Mouse (Mus musculus) ovary, adult 2 months (tissue): Measurements from ENCODE around the gene Polm. TPM values are rescaled to one million over a fixed set of nuclear protein-coding genes. Genes with fewer than 3 reads are reported as not detected.

ENCODE experiments used
- polyA plus RNA-seq: library from polyadenylated mRNA; depleted of rRNA; stranded (reverse); fragments of >200 nt; gene quantifications from 2 replicates; pipeline ENCODE4 v1.2.3, GENCODE M21; 2012; rRNA removed

Polm gene
- 47.9 and 50.9 TPM in 2 replicates for polyA plus RNA-seq

GRCm38 (mm10) chr11:5837251-5838246 is at the start of gene Polm:
TSS of gene Polm (minus strand) at chr11:5838016.

GRCm38 (mm10) chr11:5877921-5878526 is 40.2 kb upstream of the Polm start, which contains the start of gene Pold2:
TSS of gene Pold2 (minus strand) at chr11:5878292.

GRCm38 (mm10) chr11:5861678-5862393 is 24.0 kb upstream of the Polm start, which contains the start of gene Aebp1:
TSS of gene Aebp1 (plus strand) at chr11:5861947.

GRCm38 (mm10) chr11:5803551-5803981 is 34.2 kb downstream of the Polm start, which contains the start of gene Pgam2:
TSS of gene Pgam2 (minus strand) at chr11:5803733.

GRCm38 (mm10) chr11:5788056-5789014 is 49.5 kb downstream of the Polm start, which contains the start of gene Dbnl:
TSS of gene Dbnl (plus strand) at chr11:5788488.

Other genes with a start within 250 kb of the Polm start
- 270 and 800 TPM in 2 replicates for gene Mrps24, start 122.3 kb downstream of the Polm start, polyA plus RNA-seq
- 32.5 and 35.5 TPM in 2 replicates for gene Urgcp, start 75.6 kb downstream of the Polm start, polyA plus RNA-seq
- 88.1 and 97.6 TPM in 2 replicates for gene Dbnl, start 49.5 kb downstream of the Polm start, polyA plus RNA-seq
- gene Pgam2, start 34.3 kb downstream of the Polm start, polyA plus RNA-seq = 0.41 and 0.60 TPM in 2 replicates
- gene Aebp1, start 23.9 kb upstream of the Polm start, polyA plus RNA-seq = 591 and 654 TPM in 2 replicates
- 236 and 430 TPM in 2 replicates for gene Pold2, start 40.3 kb upstream of the Polm start, polyA plus RNA-seq
- gene Myl7, start 60.8 kb upstream of the Polm start, polyA plus RNA-seq = 0.30 TPM in 1 of 2 replicates, not detected in the other
- gene Gck, start 112.1 kb upstream of the Polm start, polyA plus RNA-seq = 2.8 and 3.7 TPM in 2 replicates
- gene Ykt6, start 117.7 kb upstream of the Polm start, polyA plus RNA-seq = 67.8 and 75.0 TPM in 2 replicates
- 4.3 and 4.9 TPM in 2 replicates for gene Camk2b, start 228.3 kb upstream of the Polm start, polyA plus RNA-seq